Mouse (Mus musculus) liver, embryonic 16.5 days (tissue): Measurements from ENCODE around the gene Nell1. TPM values are rescaled to one million over a fixed set of nuclear protein-coding genes. Genes with fewer than 3 reads are reported as not detected.
"Not testable (repeated sequence)": the region's sequence is repeated elsewhere in the genome, so short reads cannot be mapped to it uniquely, and the experiment has no call there.

Experiments
- ATAC-seq: fragments of 200-750 bp; cut with Nextera tagmentation; 2 replicates; pipeline ENCODE4 v1.8.0; 2017; ENCODE audit warnings: low read depth, mild to moderate bottlenecking, moderate number of reproducible peaks, moderate library complexity
- H3K27ac ChIP-seq: fragments of 300-500 bp; sonication (generic); 2 replicates; pipeline ENCODE4 v1.5.1; 2014; ENCODE audit warnings: mild to moderate bottlenecking, low read length
- H3K27me3 ChIP-seq: fragments of 300-500 bp; sonication (generic); 2 replicates; pipeline ENCODE4 v1.6.1; 2014; ENCODE audit warnings: low read depth, low read length, mixed read lengths; ENCODE audit not compliant: control insufficient read depth, insufficient read depth
- H3K36me3 ChIP-seq: fragments of 300-500 bp; sonication (generic); 2 replicates; pipeline ENCODE4 v1.6.1; 2014; ENCODE audit warnings: mild to moderate bottlenecking; ENCODE audit not compliant: control insufficient read depth, insufficient read depth
- H3K4me1 ChIP-seq: fragments of 300-500 bp; sonication (generic); 2 replicates; pipeline ENCODE4 v1.6.1; 2014; ENCODE audit warnings: low read depth, low read length, mixed read lengths; ENCODE audit not compliant: control insufficient read depth
- H3K4me2 ChIP-seq: fragments of 300-500 bp; sonication (generic); 2 replicates; pipeline ENCODE4 v1.6.1; 2014; ENCODE audit warnings: low read depth, low read length, mixed read lengths
- H3K4me3 ChIP-seq: fragments of 300-500 bp; sonication (generic); 2 replicates; pipeline ENCODE4 v1.5.1; 2014; ENCODE audit warnings: low read depth, mild to moderate bottlenecking, low read length
- H3K9ac ChIP-seq: fragments of 300-500 bp; sonication (generic); 2 replicates; pipeline ENCODE4 v1.6.1; 2014; ENCODE audit warnings: low read depth, low read length
- H3K9me3 ChIP-seq: fragments of 300-500 bp; sonication (generic); replicated peaks from 2 replicates; pipeline ENCODE4 v1.6.1; 2016; ENCODE audit warnings: low read length; ENCODE audit not compliant: control insufficient read depth
- WGBS: fragments of 180-500 bp; shearing (Covaris S2); extraction: QIAGEN DNeasy Blood & Tissue Kit; methylation state at CpG from one replicate; pipeline ENCODE4 v1.1.7; 2014; ENCODE audit not compliant: insufficient replicate concordance; 5-methylcytosine and 5-hydroxymethylcytosine counted together
- polyA plus RNA-seq: library from polyadenylated mRNA; unstranded; fragments of >200 nt; fragmentation: Nextera tagmentation; extraction: Ambion mirVana; gene quantifications from 2 replicates; pipeline ENCODE4 v1.2.1, GENCODE M21; 2015

Nell1 gene
- 0.07 and 0.08 TPM in 2 replicates for polyA plus RNA-seq

DNA sequence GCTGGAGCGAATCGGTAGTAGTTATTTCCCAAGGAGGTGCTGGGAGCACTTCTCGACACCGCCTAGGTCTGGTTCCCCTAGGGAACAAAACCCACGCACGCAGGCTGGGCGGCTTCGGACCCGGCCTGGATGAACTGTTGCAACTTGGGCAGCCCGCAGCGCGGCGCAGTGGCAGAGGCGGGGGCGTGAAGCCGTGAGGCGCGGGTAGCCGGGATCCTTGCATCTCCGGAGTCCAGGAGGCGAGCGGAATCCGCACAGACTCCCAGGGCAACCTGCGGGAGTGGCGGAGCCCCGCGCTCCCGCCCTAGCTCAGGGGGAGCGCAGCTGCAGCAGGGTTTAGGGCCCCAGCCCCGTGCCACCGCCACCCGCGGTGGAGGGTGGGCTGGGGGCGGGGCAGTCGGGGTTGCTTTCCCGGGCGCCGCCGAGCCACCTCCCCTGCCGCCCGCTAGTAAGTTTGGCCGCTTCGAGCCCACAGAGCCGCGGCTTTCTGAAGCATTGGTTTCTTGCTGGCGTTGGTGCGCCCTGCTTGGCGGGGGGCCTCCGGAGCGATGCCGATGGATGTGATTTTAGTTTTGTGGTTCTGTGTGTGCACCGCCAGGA, at the start of gene Nell1:
Gene Nell1 (plus strand): TSS at position 24 of the 600 bp plus-strand sequence.
- H3K36me3 ChIP-seq: no peaks in the 10 kb centered on the region
- H3K4me2 ChIP-seq: no peak within 1 kb of the TSS
- ATAC-seq: no peak
- no peak within 1 kb of the TSS for H3K9ac ChIP-seq
- H3K4me3 ChIP-seq: peak within 1 kb of the TSS; percentile 13; the same call in 1 of the 2 replicates
- peaks cover 39% of the 10 kb centered on the region for H3K27me3 ChIP-seq
- no peaks in the 10 kb centered on the region for H3K4me1 ChIP-seq
- no peak within 1 kb of the TSS for H3K27ac ChIP-seq
- no peaks in the 10 kb centered on the region for H3K9me3 ChIP-seq
- 2% methylated on average over 52 of the region's 52 CpGs for WGBS

GRCm38 (mm10) chr7:49928571-49928970, 46.1 kb upstream of the Nell1 start:
- H3K27me3 ChIP-seq: no peaks in the 10 kb centered on the region
- ATAC-seq: no peak
- H3K4me1 ChIP-seq: no peaks in the 10 kb centered on the region
- H3K4me2 ChIP-seq: no peak overlapping the region
- H3K27ac ChIP-seq: no peak overlapping the region
- H3K9me3 ChIP-seq: no peaks in the 10 kb centered on the region
- H3K4me3 ChIP-seq: no peak overlapping the region
- no peak overlapping the region for H3K9ac ChIP-seq
- H3K36me3 ChIP-seq: no peaks in the 10 kb centered on the region
- 33% methylated on average over 3 of the region's 3 CpGs for WGBS

DNA sequence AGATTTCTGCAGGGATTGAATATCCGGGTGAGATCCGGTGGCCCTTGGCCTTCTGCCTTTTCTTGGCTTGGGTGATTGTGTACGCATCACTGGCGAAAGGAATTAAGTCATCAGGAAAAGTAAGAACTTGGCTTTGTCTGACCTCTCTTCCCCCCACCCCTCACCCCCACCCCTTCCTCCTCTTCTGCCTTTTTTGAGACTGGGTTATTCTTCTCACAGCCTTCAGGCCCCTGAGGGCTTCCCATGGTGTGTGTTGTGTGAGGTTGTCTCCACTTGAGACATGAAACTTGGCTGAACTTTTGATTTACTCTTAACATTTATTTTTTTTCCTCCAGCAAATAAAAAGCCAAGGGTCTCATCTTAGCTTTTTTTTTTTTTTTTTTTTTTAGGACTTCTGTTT, 44.7 kb upstream of the Nell1 start:
- no peaks in the 10 kb centered on the region for H3K9me3 ChIP-seq
- H3K9ac ChIP-seq: no peak overlapping the region
- H3K4me1 ChIP-seq: no peaks in the 10 kb centered on the region
- no peak for ATAC-seq
- H3K27me3 ChIP-seq: no peaks in the 10 kb centered on the region
- 66% methylated on average over 4 of the region's 4 CpGs for WGBS
- H3K4me3 ChIP-seq: no peak overlapping the region
- no peaks in the 10 kb centered on the region for H3K36me3 ChIP-seq
- no peak overlapping the region for H3K4me2 ChIP-seq
- no peak overlapping the region for H3K27ac ChIP-seq

DNA sequence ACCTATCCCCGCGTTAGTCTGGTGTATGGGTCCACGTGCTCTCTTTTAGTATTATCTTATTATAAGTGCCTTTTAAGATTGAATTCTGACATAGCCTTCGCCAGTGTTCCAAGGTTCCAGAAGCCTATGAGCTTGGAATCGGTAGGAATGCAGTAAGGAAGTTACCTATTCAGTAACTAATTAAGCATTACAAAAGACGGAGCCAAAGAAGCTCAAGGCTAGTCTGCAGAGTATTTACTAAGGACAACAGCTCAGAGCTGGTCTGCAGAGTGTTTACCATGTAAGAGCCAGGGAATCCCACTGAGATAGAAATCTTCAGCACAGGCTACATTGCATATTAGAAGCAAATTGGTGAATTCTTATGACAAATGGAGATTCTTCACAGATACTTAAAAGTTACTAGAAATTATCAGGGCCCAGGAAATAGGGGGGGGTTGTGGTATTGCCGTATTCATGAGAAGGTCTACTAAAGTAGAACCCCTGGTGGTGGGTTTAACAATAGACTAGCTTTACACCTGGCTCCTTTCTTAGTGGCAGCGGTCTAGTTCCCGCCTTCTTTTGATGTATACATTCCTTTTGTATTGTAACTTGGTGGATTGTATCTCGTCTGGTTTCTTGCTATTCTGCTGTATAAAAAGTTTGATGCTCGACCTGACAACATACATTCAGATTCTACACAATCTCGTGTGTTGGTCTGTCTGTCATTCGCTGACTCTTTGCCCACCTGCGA, 41.1 kb upstream of the Nell1 start:
- H3K36me3 ChIP-seq, H3K4me1 ChIP-seq, H3K9me3 ChIP-seq, H3K4me3 ChIP-seq, H3K27me3 ChIP-seq, H3K4me2 ChIP-seq, H3K9ac ChIP-seq, H3K27ac ChIP-seq, ATAC-seq: not testable (repeated sequence)
- WGBS: 62% methylated on average over 14 of the region's 14 CpGs

DNA sequence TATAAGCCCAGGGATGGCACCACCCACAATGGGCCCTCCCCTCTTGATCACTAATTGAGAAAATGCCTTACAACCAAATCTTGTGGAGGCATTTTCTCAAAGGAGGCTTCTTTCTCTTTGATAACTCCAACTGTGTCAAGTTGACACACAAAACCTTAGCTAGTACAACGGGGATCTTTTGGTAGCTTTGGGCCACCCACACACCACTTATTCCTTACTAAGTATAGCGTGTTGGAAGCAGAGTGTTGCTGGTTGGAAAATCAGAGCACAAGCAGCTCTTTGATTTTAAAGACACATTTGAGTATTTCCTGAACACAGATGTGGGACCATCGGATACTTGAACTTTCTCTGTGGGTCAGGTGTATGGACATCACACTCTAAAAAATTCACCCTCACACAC, 37.8 kb upstream of the Nell1 start:
- no peak for ATAC-seq

DNA sequence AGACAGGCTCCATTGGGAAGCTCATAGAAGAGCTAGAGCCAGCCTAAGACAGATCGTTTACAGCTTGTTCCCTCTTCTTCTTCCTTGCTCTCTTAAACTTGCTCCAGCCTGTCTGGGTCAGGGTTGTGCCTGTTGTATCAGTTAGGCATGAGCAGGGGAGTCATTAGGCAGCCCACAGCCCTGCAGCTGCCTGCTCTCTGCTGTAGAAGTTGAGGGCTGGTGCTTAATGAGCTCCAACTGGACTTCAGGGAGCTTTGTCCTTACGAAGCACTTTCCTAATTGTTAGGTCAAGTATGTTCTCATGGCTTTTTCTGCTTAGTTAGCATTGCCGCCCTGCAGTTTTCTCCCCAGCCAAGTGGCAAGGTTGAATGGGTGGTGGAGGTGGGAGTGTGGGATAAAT, 32.6 kb upstream of the Nell1 start:
- ATAC-seq: no peak
- no peak overlapping the region for H3K4me3 ChIP-seq
- H3K4me1 ChIP-seq: no peaks in the 10 kb centered on the region
- no peak overlapping the region for H3K9ac ChIP-seq
- H3K36me3 ChIP-seq: no peaks in the 10 kb centered on the region
- no peaks in the 10 kb centered on the region for H3K9me3 ChIP-seq
- 52% methylated on average over 3 of the region's 3 CpGs for WGBS
- H3K27me3 ChIP-seq: no peaks in the 10 kb centered on the region
- no peak overlapping the region for H3K27ac ChIP-seq
- H3K4me2 ChIP-seq: no peak overlapping the region

More for the DNA sequence above, 37.8 kb upstream of the Nell1 start:
- H3K4me1 ChIP-seq: no peaks in the 10 kb centered on the region
- no peaks in the 10 kb centered on the region for H3K9me3 ChIP-seq
- no peak overlapping the region for H3K4me2 ChIP-seq
- no peak overlapping the region for H3K27ac ChIP-seq
- H3K9ac ChIP-seq: no peak overlapping the region
- 52% methylated on average over 3 of the region's 3 CpGs for WGBS
- H3K4me3 ChIP-seq: no peak overlapping the region
- no peaks in the 10 kb centered on the region for H3K27me3 ChIP-seq
- no peaks in the 10 kb centered on the region for H3K36me3 ChIP-seq

GRCm38 (mm10) chr7:49942490-49942889, 32.2 kb upstream of the Nell1 start:
- Histone ChIP-seq H3K4me2 (no peak overlapping the region), H3K4me3 (no peak overlapping the region), H3K27me3 (no peaks in the 10 kb centered on the region), H3K27ac (no peak overlapping the region), H3K36me3 (no peaks in the 10 kb centered on the region), H3K9me3 (no peaks in the 10 kb centered on the region), H3K9ac (no peak overlapping the region), H3K4me1 (no peaks in the 10 kb centered on the region)
- ATAC-seq: no peak
- 51% methylated on average over 5 of the region's 5 CpGs for WGBS

DNA sequence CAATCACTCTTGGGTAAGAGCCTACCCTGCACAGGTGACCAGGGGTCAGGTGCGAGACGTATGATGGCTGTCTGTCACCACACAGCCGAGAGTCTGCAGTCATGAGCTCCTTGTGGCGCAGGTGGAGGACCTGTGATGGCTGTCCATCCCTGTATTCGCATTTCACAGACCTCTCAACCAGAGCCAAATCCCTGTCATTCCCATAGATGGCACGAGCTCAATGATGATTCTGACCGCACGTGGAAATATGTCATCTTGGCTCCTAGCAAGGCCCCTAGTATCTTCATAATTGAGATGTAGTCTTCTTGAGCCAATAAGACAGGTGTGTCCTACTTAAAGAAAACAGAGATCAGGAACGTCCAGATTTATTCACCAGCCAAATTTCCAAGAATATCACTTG, 28.0 kb upstream of the Nell1 start:
- WGBS: 65% methylated on average over 9 of the region's 9 CpGs
- no peak for ATAC-seq
- no peak overlapping the region for H3K4me3 ChIP-seq
- H3K9ac ChIP-seq: no peak overlapping the region
- H3K4me2 ChIP-seq: no peak overlapping the region
- no peaks in the 10 kb centered on the region for H3K36me3 ChIP-seq
- no peaks in the 10 kb centered on the region for H3K27me3 ChIP-seq
- H3K4me1 ChIP-seq: no peaks in the 10 kb centered on the region
- no peak overlapping the region for H3K27ac ChIP-seq
- H3K9me3 ChIP-seq: no peaks in the 10 kb centered on the region

GRCm38 (mm10) chr7:49953546-49954181, 21.0 kb upstream of the Nell1 start:
- Histone ChIP-seq H3K4me1 (no peaks in the 10 kb centered on the region), H3K27ac (no peak overlapping the region), H3K9me3 (no peaks in the 10 kb centered on the region), H3K9ac (no peak overlapping the region), H3K36me3 (no peaks in the 10 kb centered on the region), H3K4me2 (no peak overlapping the region), H3K4me3 (no peak overlapping the region), H3K27me3 (no peaks in the 10 kb centered on the region)
- 45% methylated on average over 4 of the region's 4 CpGs for WGBS
- no peak for ATAC-seq
